Mouse (Mus musculus) embryonic facial prominence, embryonic 11.5 days (tissue): ENCODE results near the gene Neurl1a. TPM values are rescaled to one million over a fixed set of nuclear protein-coding genes. Genes with fewer than 3 reads are reported as not detected.
A peak's percentile ranks its signal among the peaks of the same experiment; 100 is the strongest.

ENCODE experiments used
- ATAC-seq: fragments of 200-750 bp; cut with Nextera tagmentation; replicated peaks from 2 replicates; pipeline ENCODE4 v1.8.0; 2017; ENCODE audit warnings: low read depth; ENCODE audit not compliant: insufficient number of reproducible peaks, low FRiP score, low TSS enrichment
- DNase-seq: peaks from one replicate; pipeline ENCODE4 v3.0.0-alpha.2; 2015; ENCODE audit warnings: low spot score
- H3K27ac ChIP-seq: fragments of 300-500 bp; sonication (generic); replicated peaks from 2 replicates; pipeline ENCODE4 v1.5.1; 2014; ENCODE audit warnings: mild to moderate bottlenecking, low read depth, low read length, control low read depth
- H3K27me3 ChIP-seq: fragments of 300-500 bp; sonication (generic); 2 replicates; pipeline ENCODE4 v1.6.1; 2014; ENCODE audit warnings: mild to moderate bottlenecking, low read length, moderate library complexity, mixed read lengths; ENCODE audit not compliant: control insufficient read depth, insufficient read depth
- H3K36me3 ChIP-seq: fragments of 300-500 bp; sonication (generic); replicated peaks from 2 replicates; pipeline ENCODE4 v1.6.1; 2014; ENCODE audit warnings: low read depth, mild to moderate bottlenecking, low read length, moderate library complexity, mixed read lengths; ENCODE audit not compliant: control insufficient read depth, insufficient read depth
- H3K4me1 ChIP-seq: fragments of 300-500 bp; sonication (generic); 2 replicates; pipeline ENCODE4 v1.6.1; 2014; ENCODE audit warnings: low read length, mixed read lengths; ENCODE audit not compliant: control insufficient read depth, insufficient read depth
- H3K4me2 ChIP-seq: fragments of 300-500 bp; sonication (generic); 2 replicates; pipeline ENCODE4 v1.6.1; 2014; ENCODE audit warnings: low read depth, mild to moderate bottlenecking, control low read depth, low read length, moderate library complexity
- H3K4me3 ChIP-seq: fragments of 300-500 bp; sonication (generic); 2 replicates; pipeline ENCODE4 v1.5.1; 2014; ENCODE audit warnings: low read depth, low read length, control low read depth
- H3K9ac ChIP-seq: fragments of 300-500 bp; sonication (generic); replicated peaks from 2 replicates; pipeline ENCODE4 v1.6.1; 2014; ENCODE audit warnings: mild to moderate bottlenecking, control low read depth, low read length
- H3K9me3 ChIP-seq: fragments of 300-500 bp; sonication (generic); replicated peaks from 2 replicates; pipeline ENCODE4 v1.6.1; 2016; ENCODE audit warnings: mild to moderate bottlenecking, low read length, inconsistent platforms, mixed read lengths; ENCODE audit not compliant: control insufficient read depth
- WGBS: fragments of 180-500 bp; shearing (Covaris S2); extraction: QIAGEN DNeasy Blood & Tissue Kit; methylation state at CpG from one replicate; pipeline ENCODE4 v1.1.7; 2014; 5-methylcytosine and 5-hydroxymethylcytosine counted together
- polyA plus RNA-seq: library from polyadenylated mRNA; unstranded; fragments of >200 nt; fragmentation: Nextera tagmentation; extraction: Ambion mirVana; gene quantifications from 2 replicates; pipeline ENCODE4 v1.2.1, GENCODE M21; 2014

Neurl1a gene
- 2.9 and 3.2 TPM in 2 replicates for polyA plus RNA-seq

DNA sequence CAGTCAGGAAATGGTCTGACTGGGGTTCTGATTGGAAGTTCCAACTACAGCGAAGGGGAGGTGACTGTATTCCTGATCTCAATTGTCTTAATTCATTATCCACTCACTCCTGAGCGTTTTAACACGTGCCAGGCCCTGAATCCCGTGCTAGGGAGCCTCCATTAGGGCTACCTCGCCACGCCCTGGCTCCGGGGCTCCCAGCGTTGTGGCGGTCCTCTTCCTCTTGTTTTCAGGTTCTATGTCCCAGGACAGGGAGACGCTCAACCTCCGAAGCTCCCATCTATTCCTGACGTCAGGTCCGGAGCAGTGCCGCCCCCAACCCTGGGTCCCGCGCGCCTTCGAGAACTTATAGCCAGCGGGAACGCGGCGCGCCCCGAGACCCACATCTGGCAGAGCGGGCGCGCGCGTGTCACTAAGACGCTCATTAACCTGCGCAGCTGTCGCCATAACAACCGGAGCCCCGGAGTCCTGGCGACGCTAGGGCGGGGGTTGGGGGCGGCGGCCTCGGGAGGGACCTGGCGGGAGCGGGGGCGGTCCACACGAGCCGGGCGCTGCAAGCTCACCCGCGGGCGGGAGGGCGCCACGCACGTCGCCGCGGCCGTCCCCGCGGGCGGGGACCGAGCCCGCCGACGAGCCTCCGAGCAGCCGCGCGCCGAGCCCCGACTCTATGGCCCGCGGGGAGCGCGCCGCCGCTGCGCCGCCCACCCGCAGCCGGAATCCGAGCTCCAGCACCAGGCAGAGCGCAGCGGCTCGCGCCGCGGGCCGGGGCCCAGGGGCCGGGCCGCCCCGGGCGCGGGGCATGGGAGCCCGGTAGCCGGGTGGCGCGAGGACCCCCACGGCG is at the start of gene Neurl1a:
Gene Neurl1a, plus strand, starts transcription at position 390 of the 841 bp plus-strand sequence.
- Histone ChIP-seq H3K27me3 (peaks cover 26% of the 10 kb centered on the region), H3K36me3 (no peaks in the 10 kb centered on the region), H3K9me3 (no peaks in the 10 kb centered on the region), H3K4me2 (peak within 1 kb of the TSS; percentile 100), H3K9ac (peak within 1 kb of the TSS; percentile 68), H3K4me3 (peak within 1 kb of the TSS; percentile 67), H3K4me1 (peaks cover 5% of the 10 kb centered on the region; the same call in 1 of the 2 replicates), H3K27ac (no peak within 1 kb of the TSS)
- ATAC-seq (peak; percentile 32; the same call in 1 of the 2 replicates), DNase-seq (peak; percentile 80)
- under 1% methylated on average over 87 of the region's 98 CpGs for WGBS

DNA sequence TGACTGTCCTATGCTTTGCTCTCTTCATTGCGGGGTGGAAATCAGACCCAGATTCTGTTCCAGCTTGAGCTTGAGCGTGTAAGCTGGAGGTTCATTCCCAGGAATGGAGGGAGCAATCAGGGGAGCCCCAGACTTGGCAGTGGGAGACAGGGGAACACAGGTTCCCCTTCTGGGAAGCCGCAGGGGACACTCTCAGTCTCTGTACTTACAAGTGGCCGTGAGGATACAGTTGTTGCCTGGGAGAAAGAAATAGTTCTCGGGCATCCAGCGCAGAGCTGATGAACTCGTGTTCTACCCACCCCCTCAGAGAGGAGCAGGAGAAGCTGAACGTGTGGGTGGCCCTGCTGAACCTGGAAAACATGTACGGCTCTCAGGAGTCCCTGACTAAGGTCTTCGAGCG is 49.8 kb upstream of the Neurl1a start:
- peaks cover 9% of the 10 kb centered on the region for H3K36me3 ChIP-seq
- ATAC-seq (no peak), DNase-seq (no peak)
- H3K27me3 ChIP-seq, result no peaks in the 10 kb centered on the region
- H3K4me2 ChIP-seq, result no peak overlapping the region
- no peaks in the 10 kb centered on the region for H3K9me3 ChIP-seq
- no peak overlapping the region for H3K4me3 ChIP-seq
- H3K4me1 ChIP-seq, result no peaks in the 10 kb centered on the region
- WGBS, result 93% methylated on average over 11 of the region's 11 CpGs
- H3K9ac ChIP-seq, result no peak overlapping the region
- no peak overlapping the region for H3K27ac ChIP-seq

DNA sequence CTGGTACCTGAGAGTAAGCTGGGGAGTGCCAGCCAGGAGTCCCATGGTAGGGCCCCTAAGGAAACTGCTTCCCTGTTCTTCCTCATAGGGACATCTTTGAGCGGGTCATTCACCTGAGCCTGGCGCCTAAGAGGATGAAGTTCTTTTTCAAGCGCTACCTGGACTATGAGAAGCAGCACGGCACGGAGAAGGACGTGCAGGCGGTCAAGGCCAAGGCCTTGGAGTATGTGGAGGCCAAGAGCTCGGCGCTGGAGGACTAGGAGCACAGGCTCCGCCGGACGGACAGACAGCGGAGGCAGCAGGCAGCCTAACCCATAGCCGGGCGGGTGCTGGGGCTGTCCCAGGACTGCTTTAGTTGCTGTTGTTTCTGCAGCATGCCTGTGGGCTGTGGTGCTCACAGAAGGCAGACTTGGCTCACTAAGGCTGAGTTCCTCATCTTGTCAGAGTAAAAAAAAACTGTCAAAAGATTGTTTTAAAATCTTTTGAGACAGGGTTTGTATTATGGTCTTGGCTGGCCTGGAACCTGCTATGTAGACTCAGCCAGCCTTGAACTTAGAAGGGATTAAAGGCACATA is 48.0 kb upstream of the Neurl1a start:
- DNase-seq, result no peak
- no peak for ATAC-seq
- no peaks in the 10 kb centered on the region for H3K9me3 ChIP-seq
- no peak overlapping the region for H3K4me2 ChIP-seq
- H3K27ac ChIP-seq, result no peak overlapping the region
- no peaks in the 10 kb centered on the region for H3K4me1 ChIP-seq
- WGBS, result 94% methylated on average over 15 of the region's 15 CpGs
- no peak overlapping the region for H3K9ac ChIP-seq
- no peaks in the 10 kb centered on the region for H3K27me3 ChIP-seq
- peaks cover 9% of the 10 kb centered on the region for H3K36me3 ChIP-seq
- H3K4me3 ChIP-seq, result no peak overlapping the region

DNA sequence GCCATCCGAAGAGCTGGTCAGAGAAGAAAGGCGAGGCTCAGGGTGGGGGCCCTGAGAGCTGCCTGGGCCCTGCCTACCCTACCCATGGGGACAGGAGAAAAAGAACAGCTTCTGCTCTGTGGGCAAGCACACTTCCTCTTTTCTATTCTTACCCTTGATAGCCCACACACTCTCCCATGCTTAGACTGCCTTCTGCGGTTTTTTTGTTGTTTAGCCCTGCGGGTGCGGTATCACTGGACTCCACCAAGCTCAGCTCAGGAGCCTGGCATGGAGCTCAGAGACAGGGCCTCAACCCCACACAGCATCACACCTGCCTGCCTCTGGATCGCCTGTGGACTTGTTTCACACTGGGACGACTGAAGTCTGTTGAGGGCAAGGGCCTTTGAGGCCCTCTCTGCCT is 45.5 kb upstream of the Neurl1a start:
- no peak overlapping the region for H3K27ac ChIP-seq
- no peak overlapping the region for H3K9ac ChIP-seq
- peaks cover 9% of the 10 kb centered on the region for H3K36me3 ChIP-seq
- WGBS, result 90% methylated on average over 7 of the region's 7 CpGs
- H3K4me1 ChIP-seq, result no peaks in the 10 kb centered on the region; the same call in 1 of the 2 replicates
- ATAC-seq (no peak), DNase-seq (no peak)
- H3K9me3 ChIP-seq, result no peaks in the 10 kb centered on the region
- H3K4me2 ChIP-seq, result no peak overlapping the region
- no peaks in the 10 kb centered on the region for H3K27me3 ChIP-seq
- H3K4me3 ChIP-seq, result no peak overlapping the region

DNA sequence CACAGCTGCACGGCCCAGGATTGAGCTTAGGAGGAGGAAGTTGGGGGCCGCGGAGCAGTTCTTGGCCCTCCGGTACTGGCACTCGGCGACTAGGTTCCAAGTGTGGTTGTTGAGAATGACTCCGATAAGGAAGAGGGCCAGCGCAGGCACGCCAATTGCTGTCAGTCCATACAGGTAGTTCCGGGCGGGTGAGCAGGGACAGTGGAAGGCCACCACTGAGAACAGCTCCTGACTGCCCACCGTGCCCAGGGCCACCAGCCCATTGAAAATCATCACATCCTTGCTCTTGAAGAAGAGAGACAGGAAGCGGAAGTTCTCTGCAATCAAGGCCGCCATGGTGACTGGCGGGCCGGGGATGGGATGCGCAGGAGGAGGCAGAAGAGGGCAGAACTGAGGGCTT is 43.1 kb upstream of the Neurl1a start:
- Histone ChIP-seq H3K4me3 (no peak overlapping the region), H3K4me2 (no peak overlapping the region), H3K27me3 (no peaks in the 10 kb centered on the region; the same call in 1 of the 2 replicates), H3K4me1 (no peaks in the 10 kb centered on the region; the same call in 1 of the 2 replicates), H3K9ac (no peak overlapping the region), H3K36me3 (peaks cover 2% of the 10 kb centered on the region), H3K27ac (no peak overlapping the region), H3K9me3 (no peaks in the 10 kb centered on the region)
- 90% methylated on average over 17 of the region's 17 CpGs for WGBS
- DNase-seq, result no peak
- no peak for ATAC-seq

DNA sequence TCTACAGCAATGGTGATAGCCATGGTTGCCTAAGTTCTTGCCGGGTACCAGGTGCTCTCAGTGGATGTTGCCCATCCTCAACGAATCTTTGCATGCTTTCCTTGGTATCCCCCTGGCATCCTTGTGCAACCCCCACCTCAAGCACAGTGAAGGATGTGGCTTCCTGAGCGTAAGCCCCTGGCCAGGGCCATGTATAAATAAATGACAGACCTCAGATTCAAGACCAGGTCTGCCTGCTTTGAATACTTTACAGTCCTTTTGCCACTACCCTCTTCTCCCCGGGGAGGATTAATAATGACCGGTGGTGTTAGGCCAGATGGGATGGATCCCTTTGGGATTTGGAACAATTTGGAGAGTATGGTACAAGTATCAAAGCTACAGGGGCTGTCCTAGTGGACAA is 42.5 kb upstream of the Neurl1a start:
- Histone ChIP-seq H3K4me2 (no peak overlapping the region), H3K9me3 (no peaks in the 10 kb centered on the region), H3K9ac (no peak overlapping the region), H3K36me3 (no peaks in the 10 kb centered on the region; the same call in none of the 2 replicates), H3K4me1 (no peaks in the 10 kb centered on the region; the same call in 1 of the 2 replicates), H3K27ac (no peak overlapping the region), H3K27me3 (no peaks in the 10 kb centered on the region; the same call in 1 of the 2 replicates), H3K4me3 (no peak overlapping the region)
- DNase-seq (no peak), ATAC-seq (no peak)
- 91% methylated on average over 5 of the region's 5 CpGs for WGBS

DNA sequence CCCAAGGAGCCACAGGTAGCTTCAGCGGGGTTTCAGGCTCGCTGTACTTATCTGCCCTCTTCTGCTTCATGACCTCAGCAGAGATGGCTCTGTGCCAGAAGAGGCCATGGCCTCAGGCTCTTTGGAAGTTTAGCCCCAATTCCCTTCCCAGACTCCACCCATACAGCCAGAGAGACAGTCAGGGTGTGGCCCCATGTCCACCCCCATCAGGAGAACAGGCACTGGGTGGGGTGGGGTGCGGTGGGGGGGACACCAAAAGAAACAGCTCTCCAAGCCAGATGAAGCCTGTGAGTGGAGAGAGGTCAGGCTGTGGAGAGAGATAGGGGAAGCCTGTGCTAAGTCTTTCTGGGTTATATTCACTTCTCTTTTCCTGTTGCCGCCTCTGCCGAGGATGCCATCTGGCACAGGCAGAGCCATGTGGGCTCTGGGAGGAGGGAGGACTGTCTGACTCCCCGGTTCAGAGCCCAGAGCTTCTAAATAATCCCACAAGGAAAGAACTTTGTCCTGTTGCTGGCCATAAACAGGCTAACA is 41.5 kb upstream of the Neurl1a start:
- H3K4me1 ChIP-seq, result no peaks in the 10 kb centered on the region; the same call in 1 of the 2 replicates
- WGBS, result 38% methylated on average over 6 of the region's 6 CpGs
- H3K9me3 ChIP-seq, result no peaks in the 10 kb centered on the region
- H3K27ac ChIP-seq, result no peak overlapping the region
- H3K36me3 ChIP-seq, result no peaks in the 10 kb centered on the region; the same call in 1 of the 2 replicates
- DNase-seq (peak; percentile 25), ATAC-seq (no peak)
- H3K4me2 ChIP-seq, result peak overlapping the region; percentile 67
- H3K4me3 ChIP-seq, result peak overlapping the region; percentile 27
- no peaks in the 10 kb centered on the region; the same call in 1 of the 2 replicates for H3K27me3 ChIP-seq
- H3K9ac ChIP-seq, result peak overlapping the region; percentile 75
